Mouse (Mus musculus) midbrain, embryonic 15.5 days (tissue): ENCODE results near the gene Bbs9. TPM values are rescaled to one million over a fixed set of nuclear protein-coding genes. Genes with fewer than 3 reads are reported as not detected.
"Not testable (repeated sequence)": the region's sequence is repeated elsewhere in the genome, so short reads cannot be mapped to it uniquely, and the experiment has no call there.

Source experiments
- ATAC-seq: fragments of 200-750 bp; cut with Nextera tagmentation; replicated peaks from 2 replicates; pipeline ENCODE4 v1.8.0; 2017; ENCODE audit warnings: moderate TSS enrichment
- H3K27ac ChIP-seq: fragments of 300-500 bp; sonication (generic); 2 replicates; pipeline ENCODE4 v1.5.1; 2015; ENCODE audit warnings: mild to moderate bottlenecking, inconsistent platforms
- H3K27me3 ChIP-seq: fragments of 300-500 bp; sonication (generic); replicated peaks from 2 replicates; pipeline ENCODE4 v1.6.1; 2015; ENCODE audit warnings: inconsistent platforms
- H3K36me3 ChIP-seq: fragments of 300-500 bp; sonication (generic); replicated peaks from 2 replicates; pipeline ENCODE4 v1.6.1; 2015; ENCODE audit warnings: inconsistent platforms
- H3K4me1 ChIP-seq: fragments of 300-500 bp; sonication (generic); 2 replicates; pipeline ENCODE4 v1.6.1; 2015; ENCODE audit warnings: inconsistent platforms
- H3K4me2 ChIP-seq: fragments of 300-500 bp; sonication (generic); 2 replicates; pipeline ENCODE4 v1.6.1; 2015; ENCODE audit warnings: inconsistent platforms, mild to moderate bottlenecking, moderate library complexity
- H3K4me3 ChIP-seq: fragments of 300-500 bp; sonication (generic); 2 replicates; pipeline ENCODE4 v1.5.1; 2015; ENCODE audit warnings: mild to moderate bottlenecking, inconsistent platforms
- H3K9ac ChIP-seq: fragments of 300-500 bp; sonication (generic); 2 replicates; pipeline ENCODE4 v1.6.1; 2015; ENCODE audit warnings: mild to moderate bottlenecking, inconsistent platforms
- H3K9me3 ChIP-seq: fragments of 300-500 bp; sonication (generic); 2 replicates; pipeline ENCODE4 v1.6.1; 2016; ENCODE audit warnings: inconsistent platforms
- WGBS: fragments of 180-500 bp; shearing (Covaris S2); methylation state at CpG from one replicate; pipeline ENCODE4 v1.1.7; 2015; ENCODE audit warnings: mixed read lengths; 5-methylcytosine and 5-hydroxymethylcytosine counted together
- polyA plus RNA-seq: library from polyadenylated mRNA; unstranded; fragments of >200 nt; fragmentation: Nextera tagmentation; extraction: Ambion mirVana; gene quantifications from 2 replicates; pipeline ENCODE4 v1.2.1, GENCODE M21; 2015

Gene Bbs9
- polyA plus RNA-seq, 1 experiment from 2014 or later: 25.0 TPM

DNA sequence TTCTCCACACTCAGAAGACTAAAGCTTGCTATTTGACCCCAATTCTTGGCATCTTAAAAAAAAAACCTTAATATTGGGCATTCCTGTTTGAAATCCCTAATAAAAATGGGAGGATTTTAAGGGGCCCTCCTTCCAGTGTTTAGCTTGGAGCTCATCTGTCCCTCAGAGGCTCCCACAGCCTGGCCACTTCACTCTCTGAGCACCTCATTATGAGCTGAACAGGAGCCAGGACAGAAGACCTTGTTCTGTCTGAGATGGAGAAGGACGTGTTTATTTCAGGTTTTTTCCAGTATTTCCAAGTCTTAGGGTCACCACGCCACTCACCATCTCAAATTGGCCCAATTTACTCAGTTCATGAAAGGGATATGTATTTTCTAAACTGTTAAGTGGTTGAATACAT, 370.5 kb downstream of the Bbs9 start:
- Histone ChIP-seq H3K4me3 (no peak overlapping the region), H3K27me3 (no peaks in the 10 kb centered on the region), H3K27ac (no peak overlapping the region), H3K9ac (no peak overlapping the region), H3K36me3 (no peaks in the 10 kb centered on the region), H3K4me2 (no peak overlapping the region), H3K9me3 (no peaks in the 10 kb centered on the region), H3K4me1 (no peaks in the 10 kb centered on the region; the same call in 1 of the 2 replicates)
- WGBS: 90% methylated on average over 2 of the region's 2 CpGs
- no peak for ATAC-seq

GRCm38 (mm10) chr9:22846783-22847182, 371.3 kb downstream of the Bbs9 start:
- 83% methylated on average over 1 of the region's 1 CpGs for WGBS
- H3K4me1 ChIP-seq: no peaks in the 10 kb centered on the region; the same call in 1 of the 2 replicates
- no peaks in the 10 kb centered on the region for H3K9me3 ChIP-seq
- H3K27me3 ChIP-seq: no peaks in the 10 kb centered on the region
- H3K9ac ChIP-seq: no peak overlapping the region
- H3K4me2 ChIP-seq: no peak overlapping the region
- H3K36me3 ChIP-seq: no peaks in the 10 kb centered on the region
- no peak overlapping the region for H3K4me3 ChIP-seq
- no peak overlapping the region for H3K27ac ChIP-seq
- no peak for ATAC-seq

GRCm38 (mm10) chr9:22848800-22849199, 373.3 kb downstream of the Bbs9 start:
- H3K27me3 ChIP-seq: no peaks in the 10 kb centered on the region
- peak; percentile 60; the same call in 1 of the 2 replicates for ATAC-seq

DNA sequence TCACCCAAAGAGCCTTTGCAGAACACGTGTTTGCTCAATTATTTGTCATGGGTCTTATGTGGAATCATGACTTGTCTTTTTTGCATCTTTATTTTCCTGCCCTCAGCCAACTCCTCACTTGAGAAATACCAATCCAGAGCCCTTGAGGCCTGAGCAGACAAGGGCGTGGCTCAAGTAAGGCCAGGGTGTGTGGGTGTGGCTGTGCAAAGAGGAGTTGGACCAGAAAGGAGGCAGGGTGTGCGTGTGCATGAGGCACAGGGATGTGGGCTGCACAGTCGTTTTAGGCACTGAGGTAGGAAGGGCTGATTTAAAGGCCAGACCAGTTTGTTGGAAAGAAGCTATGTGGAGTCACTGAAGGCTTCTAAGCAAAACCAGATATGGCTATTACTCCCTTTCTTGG, 373.7 kb downstream of the Bbs9 start:
- no peaks in the 10 kb centered on the region; the same call in 1 of the 2 replicates for H3K4me1 ChIP-seq
- no peak overlapping the region for H3K4me2 ChIP-seq
- H3K27me3 ChIP-seq: no peaks in the 10 kb centered on the region
- peak; percentile 67; the same call in 1 of the 2 replicates for ATAC-seq
- no peak overlapping the region for H3K9ac ChIP-seq
- 55% methylated on average over 4 of the region's 4 CpGs for WGBS
- no peaks in the 10 kb centered on the region for H3K36me3 ChIP-seq
- no peak overlapping the region for H3K4me3 ChIP-seq
- H3K9me3 ChIP-seq: no peaks in the 10 kb centered on the region
- peak overlapping the region; percentile 32; the same call in 1 of the 2 replicates for H3K27ac ChIP-seq

More at GRCm38 (mm10) chr9:22848800-22849199, 373.3 kb downstream of the Bbs9 start:
- Histone ChIP-seq H3K4me3 (no peak overlapping the region), H3K9ac (no peak overlapping the region), H3K36me3 (no peaks in the 10 kb centered on the region), H3K4me1 (no peaks in the 10 kb centered on the region; the same call in 1 of the 2 replicates), H3K9me3 (no peaks in the 10 kb centered on the region), H3K4me2 (no peak overlapping the region), H3K27ac (0 out of 2 replicates have a peak overlapping the region, but pooled peaks have one; percentile 32)
- 48% methylated on average over 3 of the region's 3 CpGs for WGBS

DNA sequence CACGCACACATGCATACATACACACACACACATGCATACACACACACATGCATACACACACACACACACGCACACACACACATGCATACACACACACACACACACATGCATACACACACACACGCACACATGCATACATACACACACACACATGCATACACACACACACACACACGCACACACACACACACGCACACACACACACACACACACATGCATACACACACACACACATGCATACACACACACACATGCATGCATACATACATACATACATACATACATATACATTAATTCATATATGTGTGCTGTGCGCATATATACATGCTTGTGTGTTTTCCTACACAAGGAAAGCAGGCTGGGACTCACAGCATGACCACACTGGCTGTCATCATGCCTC, 393.6 kb downstream of the Bbs9 start:
- 88% methylated on average over 6 of the region's 6 CpGs for WGBS
- H3K4me1 ChIP-seq, H3K4me2 ChIP-seq, H3K9me3 ChIP-seq, H3K4me3 ChIP-seq, H3K27me3 ChIP-seq, ATAC-seq, H3K9ac ChIP-seq, H3K36me3 ChIP-seq, H3K27ac ChIP-seq: not testable (repeated sequence)

DNA sequence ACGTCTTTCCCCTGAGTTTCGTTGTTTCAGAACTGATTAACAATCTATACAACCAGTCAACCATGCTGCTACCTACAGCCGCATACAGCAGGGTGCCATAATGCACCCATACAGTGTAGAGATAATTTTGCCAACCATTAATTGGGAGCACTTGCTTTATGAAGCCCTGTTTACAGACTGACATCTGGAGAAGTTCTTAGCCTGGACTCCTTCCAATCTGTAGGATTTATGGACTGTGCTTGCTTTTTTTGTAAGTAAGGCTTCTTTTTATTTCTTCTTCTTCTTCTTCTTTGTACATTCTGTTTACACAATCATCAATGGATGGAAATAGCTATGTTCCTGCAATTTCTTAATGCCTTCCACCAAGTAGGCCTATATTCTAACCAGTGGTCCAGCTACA, 395.1 kb downstream of the Bbs9 start:
- Histone ChIP-seq H3K4me2 (no peak overlapping the region), H3K9me3 (no peaks in the 10 kb centered on the region), H3K36me3 (no peaks in the 10 kb centered on the region), H3K27ac (no peak overlapping the region), H3K27me3 (no peaks in the 10 kb centered on the region), H3K4me1 (no peaks in the 10 kb centered on the region), H3K4me3 (no peak overlapping the region), H3K9ac (no peak overlapping the region)
- no peak for ATAC-seq
- WGBS: 82% methylated on average over 3 of the region's 3 CpGs

- Histone ChIP-seq H3K27ac (no peak overlapping the region), H3K4me1 (no peaks in the 10 kb centered on the region), H3K4me2 (no peak overlapping the region), H3K27me3 (no peaks in the 10 kb centered on the region), H3K36me3 (no peaks in the 10 kb centered on the region), H3K4me3 (no peak overlapping the region), H3K9ac (no peak overlapping the region), H3K9me3 (no peaks in the 10 kb centered on the region)
- WGBS: 83% methylated on average over 1 of the region's 1 CpGs
- no peak for ATAC-seq
These were observed 399.7 kb downstream of the Bbs9 start for GRCm38 (mm10) chr9:22875231-22875630.

GRCm38 (mm10) chr9:22879266-22879665, 403.8 kb downstream of the Bbs9 start:
- H3K27ac ChIP-seq: no peak overlapping the region
- WGBS: 89% methylated on average over 3 of the region's 3 CpGs
- no peak overlapping the region for H3K4me3 ChIP-seq
- H3K9me3 ChIP-seq: no peaks in the 10 kb centered on the region
- no peak overlapping the region for H3K9ac ChIP-seq
- no peak overlapping the region for H3K4me2 ChIP-seq
- H3K27me3 ChIP-seq: no peaks in the 10 kb centered on the region
- H3K36me3 ChIP-seq: no peaks in the 10 kb centered on the region
- no peak for ATAC-seq
- H3K4me1 ChIP-seq: no peaks in the 10 kb centered on the region

- H3K9ac ChIP-seq: no peak overlapping the region
- 83% methylated on average over 4 of the region's 4 CpGs for WGBS
- no peaks in the 10 kb centered on the region for H3K27me3 ChIP-seq
- no peak for ATAC-seq
- no peak overlapping the region for H3K4me2 ChIP-seq
- no peaks in the 10 kb centered on the region for H3K36me3 ChIP-seq
- no peaks in the 10 kb centered on the region for H3K4me1 ChIP-seq
- H3K4me3 ChIP-seq: no peak overlapping the region
- no peak overlapping the region for H3K27ac ChIP-seq
- H3K9me3 ChIP-seq: no peaks in the 10 kb centered on the region
These were observed 410.8 kb downstream of the Bbs9 start for GRCm38 (mm10) chr9:22886351-22886750.

- Histone ChIP-seq H3K36me3 (no peaks in the 10 kb centered on the region), H3K4me1 (no peaks in the 10 kb centered on the region), H3K9me3 (no peaks in the 10 kb centered on the region), H3K9ac (no peak overlapping the region), H3K4me3 (no peak overlapping the region), H3K27me3 (no peaks in the 10 kb centered on the region), H3K27ac (no peak overlapping the region), H3K4me2 (no peak overlapping the region)
- WGBS: 83% methylated on average over 3 of the region's 3 CpGs
- no peak for ATAC-seq
These were observed 429.9 kb downstream of the Bbs9 start for GRCm38 (mm10) chr9:22905434-22905833.

DNA sequence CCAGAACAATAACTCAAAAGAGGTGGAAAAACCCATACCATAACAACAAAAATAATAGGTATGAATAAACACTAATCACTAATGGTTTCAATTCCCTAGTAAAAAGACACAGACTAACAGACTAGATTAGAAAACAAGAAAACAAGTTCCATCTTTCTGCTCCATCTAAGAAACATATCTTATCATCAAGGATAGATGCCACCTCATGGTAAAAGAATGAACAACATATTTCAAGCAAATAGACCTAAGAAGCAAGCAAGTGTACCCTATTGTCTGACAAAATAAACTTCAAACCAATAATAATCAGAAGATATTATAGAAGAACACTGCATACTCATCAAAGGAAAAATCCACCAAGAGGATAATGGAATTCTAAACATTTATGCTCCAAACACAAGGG, 441.3 kb downstream of the Bbs9 start:
- Histone ChIP-seq H3K27me3 (no peaks in the 10 kb centered on the region), H3K9ac (no peak overlapping the region), H3K27ac (no peak overlapping the region), H3K4me3 (no peak overlapping the region), H3K4me1 (no peaks in the 10 kb centered on the region), H3K4me2 (no peak overlapping the region), H3K36me3 (no peaks in the 10 kb centered on the region), H3K9me3 (no peaks in the 10 kb centered on the region)
- ATAC-seq: no peak

DNA sequence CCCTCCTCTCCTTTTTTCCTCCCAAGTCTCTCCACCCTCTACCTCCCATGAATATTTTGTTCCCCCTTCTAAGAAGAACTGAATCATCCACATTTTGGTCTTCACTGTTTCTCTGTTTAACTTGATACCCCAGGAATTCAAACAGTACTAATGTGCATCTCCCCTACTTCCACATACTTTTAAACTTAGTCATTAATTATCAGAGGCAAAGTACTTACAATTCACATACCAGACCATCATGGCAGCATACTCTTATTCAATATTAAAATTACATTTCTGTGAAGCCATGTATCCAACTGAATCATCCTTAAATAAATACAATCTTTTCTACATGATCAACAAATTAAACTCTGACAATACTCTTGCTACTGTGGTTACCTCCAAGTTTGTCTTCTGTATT, 460.1 kb downstream of the Bbs9 start:
- Histone ChIP-seq H3K4me2 (no peak overlapping the region), H3K9ac (no peak overlapping the region), H3K9me3 (no peaks in the 10 kb centered on the region), H3K27me3 (no peaks in the 10 kb centered on the region), H3K27ac (no peak overlapping the region), H3K4me1 (no peaks in the 10 kb centered on the region), H3K36me3 (no peaks in the 10 kb centered on the region), H3K4me3 (no peak overlapping the region)
- no peak for ATAC-seq
